Mouse (Mus musculus) MEL (cell line): Measurements from ENCODE around the gene Neil1.

Experiments
- CTCF ChIP-seq, 3 experiments: IDR thresholded peaks in 2 of 3; conservative IDR thresholded peaks in 1 of 3; 2 replicates each; pipeline ENCODE4 v1.5.1; 2011 to 2012; ENCODE audit warnings: low read length in 3 of 3, low read depth in 2 of 3, mild to moderate bottlenecking in 2 of 3, improper control_type of control experiment in 1 of 3, inconsistent platforms in 1 of 3, mixed read lengths in 1 of 3, moderate library complexity in 1 of 3; ENCODE audit not compliant: control insufficient read depth in 1 of 3, insufficient read depth in 1 of 3, poor library complexity in 1 of 3, severe bottlenecking in 1 of 3
- JUND ChIP-seq: IDR thresholded peaks from 2 replicates; pipeline ENCODE4 v1.6.1; 2011; ENCODE audit warnings: low read depth, mild to moderate bottlenecking, improper control_type of control experiment, low read length
- MAX ChIP-seq: IDR thresholded peaks from 2 replicates; pipeline ENCODE4 v1.6.1; 2011; ENCODE audit warnings: low read length, improper control_type of control experiment
- MAZ ChIP-seq: IDR thresholded peaks from 2 replicates; pipeline ENCODE4 v1.6.1; 2012; ENCODE audit warnings: low read depth, mild to moderate bottlenecking, inconsistent platforms, low read length, improper control_type of control experiment
- MYC ChIP-seq: IDR thresholded peaks from 2 replicates; pipeline ENCODE4 v1.6.1; 2011; ENCODE audit warnings: low read depth, mild to moderate bottlenecking, low read length, improper control_type of control experiment, moderate library complexity
- POLR2A ChIP-seq, 2 experiments: IDR thresholded peaks; 2 replicates each; pipeline ENCODE4 v1.6.1; 2011 to 2012; ENCODE audit warnings: low read length in 2 of 2, mild to moderate bottlenecking in 2 of 2, control low read depth in 1 of 2, improper control_type of control experiment in 1 of 2, low read depth in 1 of 2, moderate library complexity in 1 of 2; ENCODE audit not compliant: control insufficient read depth in 1 of 2, insufficient read depth in 1 of 2, poor library complexity in 1 of 2
- POLR2AphosphoS2 ChIP-seq: IDR thresholded peaks from 2 replicates; pipeline ENCODE4 v1.6.1; 2011; ENCODE audit warnings: low read length, improper control_type of control experiment
- TAL1 ChIP-seq: IDR thresholded peaks from 2 replicates; pipeline ENCODE4 v1.6.1; 2012; ENCODE audit warnings: mild to moderate bottlenecking, inconsistent platforms, low read length, moderate library complexity, mixed read lengths
- TBP ChIP-seq: IDR thresholded peaks from 2 replicates; pipeline ENCODE4 v1.8.0; 2011; ENCODE audit warnings: low read depth, low read length, improper control_type of control experiment
- USF1 ChIP-seq: IDR thresholded peaks from 2 replicates; pipeline ENCODE4 v1.6.1; 2014; ENCODE audit warnings: low read depth, mild to moderate bottlenecking, inconsistent platforms, low read length, improper control_type of control experiment, moderate library complexity
- USF2 ChIP-seq, 2 experiments: IDR thresholded peaks; 2 replicates each; pipeline ENCODE4 v1.6.1; 2011 to 2012; ENCODE audit warnings: improper control_type of control experiment in 2 of 2, low read length in 2 of 2, borderline replicate concordance in 1 of 2, inconsistent platforms in 1 of 2, low read depth in 1 of 2, mild to moderate bottlenecking in 1 of 2; ENCODE audit not compliant: insufficient read depth in 1 of 2
- ZC3H11A ChIP-seq: IDR thresholded peaks from 2 replicates; pipeline ENCODE4 v1.6.1; 2012; ENCODE audit warnings: low read depth, mild to moderate bottlenecking, inconsistent platforms, low read length, improper control_type of control experiment
- ZKSCAN1 ChIP-seq: IDR thresholded peaks from 2 replicates; pipeline ENCODE4 v1.6.1; 2012; ENCODE audit warnings: low read depth, mild to moderate bottlenecking, inconsistent platforms, low read length, improper control_type of control experiment, moderate library complexity
- ZNF384 ChIP-seq: IDR thresholded peaks from 2 replicates; pipeline ENCODE4 v1.6.1; 2012; ENCODE audit warnings: low read depth, mild to moderate bottlenecking, inconsistent platforms, low read length, improper control_type of control experiment

DNA sequence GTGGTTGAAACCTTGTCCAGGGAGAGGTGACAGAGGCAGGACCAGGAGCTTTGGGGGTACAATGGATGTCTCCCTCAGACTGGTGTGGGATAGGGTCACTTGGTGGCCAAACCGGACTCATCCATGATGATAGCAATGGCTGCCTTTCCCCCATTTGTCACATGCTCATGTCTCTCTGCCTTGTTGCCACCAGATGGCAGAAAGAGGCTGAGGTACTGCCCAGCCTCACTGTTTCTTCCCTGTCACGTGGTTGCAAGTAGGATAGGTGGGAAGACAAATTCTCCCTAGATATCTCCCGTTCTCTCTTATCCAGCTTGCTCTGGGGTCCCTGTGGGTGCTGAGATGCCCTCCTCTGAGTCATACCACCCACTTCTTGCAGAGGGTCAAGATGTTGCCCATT lies 14.4 kb upstream of the Neil1 start:
- TF ChIP-seq MAZ: no peak
- TF ChIP-seq POLR2A (IDR thresholded peaks at IDR 0.05; ENCODE audit: control insufficient read depth in 1 of 2, insufficient read depth in 1 of 2, low read depth in 1 of 2, low read length in 2 of 2, poor library complexity in 1 of 2): no peak
- peak; percentile 92 for TF ChIP-seq ZC3H11A
- TF ChIP-seq MYC: peak; percentile 96
- TF ChIP-seq USF2 (IDR thresholded peaks at IDR 0.05; ENCODE audit: borderline replicate concordance in 1 of 2, insufficient read depth in 1 of 2, low read depth in 1 of 2, low read length in 2 of 2): peak in 1 of 2 experiments; percentile 81; a peak in 3 of 4 replicates
- TF ChIP-seq ZNF384: 0 out of 2 replicates have a peak, but pooled peaks have one; percentile 13
- TF ChIP-seq CTCF (IDR thresholded peaks at IDR 0.05 in 2 of 3, conservative IDR thresholded peaks at IDR 0.05 in 1 of 3; ENCODE audit: control insufficient read depth in 1 of 3, insufficient read depth in 1 of 3, low read depth in 2 of 3, low read length in 3 of 3, poor library complexity in 1 of 3, severe bottlenecking in 1 of 3): peak; percentile 64 to 97 (median 81)
- TF ChIP-seq TBP: no peak
- TF ChIP-seq MAX: peak; percentile 97
- TF ChIP-seq USF1: peak; percentile 96
- TF ChIP-seq TAL1: no peak
- no peak for TF ChIP-seq POLR2AphosphoS2
- TF ChIP-seq ZKSCAN1: no peak
- no peak for TF ChIP-seq JUND
